Mouse (Mus musculus) lung, postnatal 0 days (tissue): ENCODE results near the gene Usp34.

Experiments
- CTCF ChIP-seq: IDR thresholded peaks from 2 replicates; pipeline ENCODE4 v1.5.1; 2016; ENCODE audit warnings: antibody characterized with exemption, mild to moderate bottlenecking
- EP300 ChIP-seq: IDR thresholded peaks from 2 replicates; pipeline ENCODE4 v1.6.1; 2016; ENCODE audit warnings: antibody characterized with exemption, mild to moderate bottlenecking, control low read depth

DNA sequence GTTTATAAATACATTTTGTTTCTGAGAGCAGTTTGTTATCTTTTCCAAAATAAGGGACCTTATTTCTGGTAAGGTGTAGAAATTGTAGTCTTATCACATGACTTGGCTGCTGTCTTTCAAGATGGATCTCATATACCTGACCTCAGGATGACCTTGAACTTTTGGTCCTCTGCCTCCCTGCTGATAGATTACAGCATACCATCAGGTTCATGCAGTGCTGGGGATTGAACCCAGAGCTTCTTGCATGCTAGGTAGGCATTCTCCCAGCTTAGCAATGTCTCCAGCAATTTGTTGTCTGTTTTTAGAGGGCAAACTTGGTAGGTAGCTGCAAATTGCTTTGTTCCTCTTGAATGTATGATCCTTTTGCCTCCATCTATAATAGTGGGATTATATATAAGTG lies 41.7 kb upstream of the Usp34 start:
- TF ChIP-seq CTCF (no peak), EP300 (no peak)
